Mouse (Mus musculus) heart, adult 2 months (tissue): Measurements from ENCODE around the gene Csta1. TPM values are rescaled to one million over a fixed set of nuclear protein-coding genes. Genes with fewer than 3 reads are reported as not detected.
"Not testable (repeated sequence)": the region's sequence is repeated elsewhere in the genome, so short reads cannot be mapped to it uniquely, and the experiment has no call there.

ENCODE experiments used
- DNase-seq, 2 experiments: peaks; one replicate each; pipeline ENCODE4 v3.0.0; 2021
- H3K27ac ChIP-seq: fragments of 200-600 bp; 2 replicates; pipeline ENCODE4 v1.8.1; 2022
- H3K27me3 ChIP-seq: fragments of 200-500 bp; 2 replicates; pipeline ENCODE4 v1.6.1; 2012; ENCODE audit warnings: mild to moderate bottlenecking, low read length, inconsistent platforms, mixed read lengths; ENCODE audit not compliant: control insufficient read depth, insufficient read depth
- H3K36me3 ChIP-seq: fragments of 200-500 bp; 2 replicates; pipeline ENCODE4 v1.6.1; 2012; ENCODE audit warnings: low read length, inconsistent platforms; ENCODE audit not compliant: control insufficient read depth, insufficient read depth
- H3K4me1 ChIP-seq: fragments of 200-500 bp; 2 replicates; pipeline ENCODE4 v1.6.1; 2011; ENCODE audit warnings: low read length; ENCODE audit not compliant: control insufficient read depth, insufficient read depth
- H3K4me3 ChIP-seq: fragments of 200-600 bp; 2 replicates; pipeline ENCODE4 v1.8.1; 2022
- H3K79me2 ChIP-seq: fragments of 200-500 bp; replicated peaks from 2 replicates; pipeline ENCODE4 v1.6.1; 2012; ENCODE audit warnings: mild to moderate bottlenecking, inconsistent platforms, low read length, moderate library complexity, mixed read lengths; ENCODE audit not compliant: control insufficient read depth, insufficient read depth
- H3K9ac ChIP-seq: fragments of 200-500 bp; 2 replicates; pipeline ENCODE4 v1.6.1; 2012; ENCODE audit warnings: low read depth, mild to moderate bottlenecking, control low read depth, inconsistent platforms, low read length, mixed read lengths
- CTCF ChIP-seq: fragments of 200-600 bp; IDR thresholded peaks from 2 replicates; pipeline ENCODE4 v1.8.1; 2022; ENCODE audit warnings: antibody characterized with exemption, mild to moderate bottlenecking, moderate library complexity
- EP300 ChIP-seq: fragments of 200-500 bp; IDR thresholded peaks from 2 replicates; pipeline ENCODE4 v1.6.1; 2011; ENCODE audit warnings: low read depth, low read length, control low read depth; ENCODE audit not compliant: insufficient read depth
- POLR2A ChIP-seq: fragments of 200-500 bp; IDR thresholded peaks from 2 replicates; pipeline ENCODE4 v1.6.1; 2011; ENCODE audit warnings: mild to moderate bottlenecking, low read depth, low read length, control low read depth; ENCODE audit not compliant: insufficient read depth
- WGBS: fragments of 180-500 bp; shearing (Covaris S2); methylation state at CpG from one replicate; pipeline ENCODE4 v1.1.7; 2018; 5-methylcytosine and 5-hydroxymethylcytosine counted together
- intact Hi-C: fragments of 180-260 bp; cut with DNase I; formaldehyde crosslinking; loops from one replicate; pipeline ENCODE4 v1.15.1; 2025
- polyA plus RNA-seq: library from polyadenylated mRNA; depleted of rRNA; stranded (reverse); fragments of >200 nt; gene quantifications from 2 replicates; pipeline ENCODE4 v1.2.3, GENCODE M21; 2012
- total RNA-seq, 2 experiments: library from RNA; stranded (reverse); gene quantifications; 2 replicates each; pipeline ENCODE4 v1.2.3; 2021

Gene Csta1
- total and polyA plus RNA-seq, 3 experiments, result not detected

DNA sequence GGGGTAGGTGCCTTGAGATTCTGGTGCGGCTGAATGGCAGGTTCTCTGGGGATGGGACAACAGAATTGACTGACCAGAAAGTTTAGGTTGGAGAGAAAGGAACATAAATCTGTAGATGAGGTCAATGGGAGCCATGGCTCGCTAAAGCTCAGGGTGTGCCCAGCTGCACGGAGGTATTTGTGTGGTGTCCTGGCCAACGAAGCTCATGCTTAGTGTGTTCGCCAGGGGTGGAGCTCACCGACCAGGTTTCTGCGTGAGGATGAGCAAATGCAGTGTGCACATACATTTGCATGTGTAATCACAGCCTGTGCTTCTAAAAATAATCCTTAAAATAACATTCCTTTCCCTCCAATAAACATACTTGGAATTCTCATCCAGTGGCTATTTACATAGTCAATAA is 2.9 kb downstream of the Csta1 start:
- Histone ChIP-seq H3K4me1 (no peaks in the 10 kb centered on the region), H3K27ac (no peak overlapping the region), H3K36me3 (no peaks in the 10 kb centered on the region), H3K9ac (no peak overlapping the region), H3K4me3 (no peak overlapping the region), H3K27me3 (no peaks in the 10 kb centered on the region), H3K79me2 (no peaks in the 10 kb centered on the region)
- TF ChIP-seq CTCF (no peak), POLR2A (no peak), EP300 (no peak)
- DNase-seq, result no peak
- WGBS, result 78% methylated on average over 7 of the region's 7 CpGs
- intact Hi-C loops, result no loop called here

DNA sequence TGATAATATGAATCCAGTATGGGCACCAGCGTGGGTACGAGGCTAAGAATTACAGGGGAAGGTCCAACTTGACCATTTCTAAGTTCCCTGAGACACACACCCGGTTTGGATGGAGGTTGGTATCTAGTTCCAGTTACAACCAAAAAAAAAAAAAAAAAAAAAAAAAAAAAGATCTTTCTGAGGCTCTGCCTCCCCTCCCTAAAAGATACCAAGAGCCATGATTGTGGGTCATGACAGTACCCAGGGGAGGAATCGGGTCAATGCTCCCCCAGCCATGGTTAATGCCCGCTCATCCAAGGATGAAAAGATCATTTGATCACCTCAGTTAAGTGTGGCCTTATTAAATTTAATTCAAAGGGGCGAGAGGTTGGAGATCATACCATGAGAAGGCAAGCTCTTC is 15.3 kb downstream of the Csta1 start:
- H3K4me1 ChIP-seq, H3K27me3 ChIP-seq, DNase-seq, H3K4me3 ChIP-seq, H3K9ac ChIP-seq, H3K79me2 ChIP-seq, intact Hi-C loops, H3K36me3 ChIP-seq, H3K27ac ChIP-seq: not testable (repeated sequence)
- 91% methylated on average over 6 of the region's 6 CpGs for WGBS

DNA sequence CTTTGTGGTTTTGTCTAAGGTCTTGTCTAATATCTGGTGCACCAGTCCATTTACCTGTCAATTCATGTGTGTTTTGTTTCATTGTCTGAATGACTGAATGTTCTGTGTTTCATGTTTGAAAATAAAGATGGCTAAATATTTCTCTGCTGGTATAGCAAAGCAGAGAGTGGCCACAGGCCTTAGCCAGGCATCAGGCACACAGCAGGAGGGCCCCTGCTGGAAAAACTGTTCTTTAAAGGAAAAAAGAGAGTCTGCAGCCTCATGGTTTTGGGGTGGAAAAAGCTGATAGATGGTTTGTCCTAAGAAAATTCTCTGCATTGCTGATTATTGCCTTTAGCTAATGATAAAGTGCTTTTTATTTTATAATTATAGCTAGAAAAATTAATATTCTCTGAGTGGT is 19.6 kb downstream of the Csta1 start:
- H3K27me3 ChIP-seq, H3K9ac ChIP-seq, DNase-seq, H3K27ac ChIP-seq, H3K36me3 ChIP-seq, H3K4me3 ChIP-seq, H3K79me2 ChIP-seq, intact Hi-C loops, H3K4me1 ChIP-seq: not testable (repeated sequence)

DNA sequence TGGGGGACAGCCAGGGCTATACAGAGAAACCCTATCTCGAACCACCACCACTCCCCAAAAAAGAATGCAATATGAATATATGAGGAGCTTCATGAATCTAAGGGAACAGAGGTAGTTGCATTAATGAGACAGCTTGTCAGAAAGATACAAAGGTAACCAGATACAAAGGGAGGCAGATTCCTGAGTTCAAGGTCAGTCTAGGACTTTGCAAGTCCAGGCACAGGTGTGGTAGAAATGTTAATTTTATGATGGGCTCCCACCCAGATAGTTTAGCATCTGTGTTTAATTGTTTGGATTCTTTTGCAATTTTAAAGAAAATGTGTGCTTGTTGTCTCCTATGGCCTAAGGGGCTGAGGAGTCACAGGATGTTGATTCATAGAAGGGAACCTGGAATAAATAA is 28.8 kb downstream of the Csta1 start:
- Histone ChIP-seq H3K27me3 (no peaks in the 10 kb centered on the region), H3K27ac (no peak overlapping the region), H3K9ac (no peak overlapping the region), H3K4me3 (no peak overlapping the region), H3K4me1 (no peaks in the 10 kb centered on the region), H3K36me3 (no peaks in the 10 kb centered on the region), H3K79me2 (no peaks in the 10 kb centered on the region)
- TF ChIP-seq CTCF, result no peak
- TF ChIP-seq EP300, result no peak
- TF ChIP-seq POLR2A, result no peak
- intact Hi-C loops, result no loop called here
- 84% methylated on average over 1 of the region's 1 CpGs for WGBS
- DNase-seq, result no peak

DNA sequence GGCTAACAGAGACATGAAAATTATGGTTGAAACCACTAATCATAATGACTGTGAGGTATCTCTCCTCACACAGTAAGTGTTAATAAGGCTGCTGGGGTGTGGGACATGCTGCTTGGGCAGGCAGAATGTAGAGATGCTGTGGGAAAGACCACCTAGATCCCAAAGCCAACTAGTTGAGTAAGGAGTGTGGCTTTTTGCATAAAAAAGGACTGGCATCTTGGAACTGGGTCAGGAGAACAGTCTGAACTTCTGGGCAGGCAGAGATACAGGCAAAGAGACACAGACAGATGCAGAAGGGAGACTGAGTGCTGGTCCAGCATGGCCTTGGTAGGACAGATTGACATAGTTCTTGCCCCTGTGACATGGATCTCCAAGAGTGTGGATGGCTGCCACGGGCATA is 29.5 kb downstream of the Csta1 start:
- H3K27me3 ChIP-seq, result no peaks in the 10 kb centered on the region
- no peak overlapping the region for H3K9ac ChIP-seq
- no peak overlapping the region for H3K27ac ChIP-seq
- TF ChIP-seq EP300 (no peak), POLR2A (no peak), CTCF (no peak)
- intact Hi-C loops, result no loop called here
- H3K36me3 ChIP-seq, result no peaks in the 10 kb centered on the region
- no peak for DNase-seq
- H3K4me1 ChIP-seq, result no peaks in the 10 kb centered on the region
- 81% methylated on average over 1 of the region's 1 CpGs for WGBS
- H3K79me2 ChIP-seq, result no peaks in the 10 kb centered on the region
- no peak overlapping the region for H3K4me3 ChIP-seq

GRCm38 (mm10) chr16:36097813-36098499 is 33.1 kb downstream of the Csta1 start:
- H3K27me3 ChIP-seq, intact Hi-C loops, H3K9ac ChIP-seq, DNase-seq, H3K36me3 ChIP-seq, H3K4me3 ChIP-seq, H3K27ac ChIP-seq, H3K79me2 ChIP-seq, H3K4me1 ChIP-seq: not testable (repeated sequence)
- 81% methylated on average over 12 of the region's 12 CpGs for WGBS

DNA sequence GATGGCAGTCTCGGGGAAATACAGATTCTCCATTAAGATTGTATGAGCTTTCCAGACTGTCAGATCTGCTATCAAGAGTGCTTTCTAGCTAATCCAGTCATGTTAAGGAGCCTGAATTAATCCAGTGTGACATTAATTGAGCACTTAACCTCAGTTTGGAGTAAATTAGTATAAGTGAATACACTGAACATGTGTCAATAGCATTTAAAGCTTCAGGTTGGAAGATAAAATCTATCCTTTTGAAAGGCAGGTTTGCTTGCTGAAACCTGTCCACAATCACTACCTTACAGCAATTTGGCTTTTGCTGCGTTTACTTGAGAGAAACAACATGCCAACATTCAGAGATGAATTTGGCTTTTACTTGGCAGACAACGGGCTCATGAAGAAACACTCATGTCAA is 37.0 kb downstream of the Csta1 start:
- no peak overlapping the region for H3K9ac ChIP-seq
- intact Hi-C loops, result no loop called here
- WGBS, result 89% methylated on average over 3 of the region's 3 CpGs
- no peaks in the 10 kb centered on the region for H3K36me3 ChIP-seq
- H3K27ac ChIP-seq, result no peak overlapping the region
- H3K79me2 ChIP-seq, result no peaks in the 10 kb centered on the region
- no peaks in the 10 kb centered on the region for H3K27me3 ChIP-seq
- no peaks in the 10 kb centered on the region for H3K4me1 ChIP-seq
- H3K4me3 ChIP-seq, result no peak overlapping the region
- TF ChIP-seq POLR2A, result no peak
- TF ChIP-seq EP300, result no peak
- no peak for TF ChIP-seq CTCF
- DNase-seq, result no peak
